Mouse (Mus musculus) kidney, adult 2 months (tissue): ENCODE data around the gene Zfp597.

Source experiments
- CTCF ChIP-seq: fragments of 200-500 bp; conservative IDR thresholded peaks from 2 replicates; pipeline ENCODE4 v1.5.1; 2011; ENCODE audit warnings: low read depth, mild to moderate bottlenecking, control low read depth, low read length, moderate library complexity, mixed read lengths; ENCODE audit not compliant: insufficient read depth, insufficient read length
- POLR2A ChIP-seq: fragments of 200-500 bp; IDR thresholded peaks from one replicate; pipeline ENCODE4 v1.6.1; 2011; ENCODE audit warnings: low read depth, low read length, control low read depth

DNA sequence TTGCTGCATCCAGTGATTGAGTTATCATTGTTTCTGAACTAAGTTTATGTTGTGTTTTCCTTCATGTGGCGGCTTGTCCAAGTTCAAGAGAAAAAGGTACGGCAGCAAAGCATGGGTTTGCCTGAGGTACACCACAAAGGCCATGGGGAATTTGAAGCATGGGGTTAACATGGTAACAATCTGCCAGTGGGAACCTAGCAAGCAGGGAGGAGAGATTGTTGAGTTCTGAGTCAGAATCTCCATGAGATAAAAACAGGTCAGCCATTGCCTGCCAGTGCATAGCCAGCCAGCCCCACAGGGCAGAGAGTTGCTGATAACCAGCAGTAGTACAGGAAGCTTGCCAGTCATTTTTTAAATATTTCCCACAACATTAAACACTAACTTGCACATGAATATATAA is 64.2 kb downstream of the Zfp597 start:
- TF ChIP-seq CTCF, result no peak
- no peak for TF ChIP-seq POLR2A
